Mouse (Mus musculus) midbrain, postnatal 0 days (tissue): ENCODE data around the gene Dmap1. TPM values are rescaled to one million over a fixed set of nuclear protein-coding genes. Genes with fewer than 3 reads are reported as not detected.
A peak's percentile ranks its signal among the peaks of the same experiment; 100 is the strongest.

Experiments used
- ATAC-seq: fragments of 200-750 bp; cut with Nextera tagmentation; 2 replicates; pipeline ENCODE4 v1.8.0; 2017; ENCODE audit warnings: moderate number of reproducible peaks, mild to moderate bottlenecking, moderate TSS enrichment, moderate library complexity; ENCODE audit not compliant: low FRiP score
- DNase-seq: peaks from one replicate; pipeline ENCODE4 v3.0.0-alpha.2; 2015; ENCODE audit warnings: low spot score
- H3K27ac ChIP-seq: fragments of 300-500 bp; sonication (generic); 2 replicates; pipeline ENCODE4 v1.5.1; 2014; ENCODE audit warnings: low read depth, mild to moderate bottlenecking, low read length, mixed read lengths
- H3K27me3 ChIP-seq: fragments of 300-500 bp; sonication (generic); 2 replicates; pipeline ENCODE4 v1.6.1; 2014; ENCODE audit warnings: low read length, control low read depth, mixed read lengths; ENCODE audit not compliant: insufficient read depth
- H3K36me3 ChIP-seq: fragments of 300-500 bp; sonication (generic); 2 replicates; pipeline ENCODE4 v1.6.1; 2014; ENCODE audit warnings: low read length, control low read depth, mixed read lengths; ENCODE audit not compliant: insufficient read depth
- H3K4me1 ChIP-seq: fragments of 300-500 bp; sonication (generic); 2 replicates; pipeline ENCODE4 v1.6.1; 2014; ENCODE audit warnings: mild to moderate bottlenecking, control low read depth, antibody characterized with exemption, low read length, mixed read lengths; ENCODE audit not compliant: insufficient read depth
- H3K4me2 ChIP-seq: fragments of 300-500 bp; sonication (generic); 2 replicates; pipeline ENCODE4 v1.6.1; 2014; ENCODE audit warnings: low read depth, mild to moderate bottlenecking, low read length, mixed read lengths; ENCODE audit not compliant: poor library complexity, severe bottlenecking
- H3K4me3 ChIP-seq: fragments of 300-500 bp; sonication (generic); 2 replicates; pipeline ENCODE4 v1.5.1; 2014; ENCODE audit warnings: low read depth, mild to moderate bottlenecking, low read length, moderate library complexity
- H3K9ac ChIP-seq: fragments of 300-500 bp; sonication (generic); replicated peaks from 2 replicates; pipeline ENCODE4 v1.6.1; 2014; ENCODE audit warnings: mild to moderate bottlenecking, low read length, moderate library complexity, mixed read lengths; ENCODE audit not compliant: poor library complexity, severe bottlenecking
- H3K9me3 ChIP-seq: fragments of 300-500 bp; sonication (generic); 2 replicates; pipeline ENCODE4 v1.6.1; 2016; ENCODE audit warnings: low read length, control low read depth
- CTCF ChIP-seq: IDR thresholded peaks from 2 replicates; pipeline ENCODE4 v1.5.1; 2016; ENCODE audit warnings: antibody characterized with exemption, mild to moderate bottlenecking
- WGBS: fragments of 180-500 bp; shearing (Covaris S2); extraction: QIAGEN DNeasy Blood & Tissue Kit; methylation state at CpG from one replicate; pipeline ENCODE4 v1.1.7; 2014; 5-methylcytosine and 5-hydroxymethylcytosine counted together
- polyA plus RNA-seq: library from polyadenylated mRNA; unstranded; fragments of >200 nt; fragmentation: Nextera tagmentation; extraction: Ambion mirVana; gene quantifications from 2 replicates; pipeline ENCODE4 v1.2.1, GENCODE M21; 2015
- total RNA-seq: library from RNA; depleted of rRNA; stranded (reverse); fragments of >200 nt; gene quantifications from 2 replicates; pipeline ENCODE4 v1.2.3, GENCODE M21; 2014

Dmap1 gene
- total and polyA plus RNA-seq, 2 experiments from 2014 or later: 62.6 to 89.7 TPM

DNA sequence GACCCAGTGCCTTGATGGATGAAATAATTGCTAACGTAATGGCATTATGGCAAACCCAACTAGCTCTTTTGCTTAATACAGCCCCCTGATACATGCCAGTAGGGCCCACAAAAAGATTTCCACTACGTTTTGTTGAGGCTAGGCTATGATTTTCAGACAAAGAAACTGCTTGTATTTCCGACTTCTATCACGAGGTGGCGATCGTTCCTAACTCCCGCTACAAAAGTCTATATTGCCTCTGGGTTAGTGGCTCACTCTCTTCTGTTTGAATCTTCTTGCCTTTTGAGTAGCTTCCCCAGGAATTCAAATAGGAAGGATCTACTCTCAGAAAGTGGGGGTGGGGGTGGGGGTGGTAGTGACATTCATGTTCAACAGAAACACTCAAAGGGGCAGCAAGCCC lies 23.3 kb upstream of the Dmap1 start:
- peak; percentile 79 for DNase-seq
- TF ChIP-seq CTCF: peak; percentile 86
- Histone ChIP-seq H3K9me3 (no peaks in the 10 kb centered on the region), H3K4me1 (no peaks in the 10 kb centered on the region), H3K36me3 (no peaks in the 10 kb centered on the region), H3K9ac (no peak overlapping the region), H3K4me3 (no peak overlapping the region), H3K27ac (no peak overlapping the region), H3K27me3 (no peaks in the 10 kb centered on the region), H3K4me2 (no peak overlapping the region)
- no peak for ATAC-seq
- 3% methylated on average over 7 of the region's 7 CpGs for WGBS

DNA sequence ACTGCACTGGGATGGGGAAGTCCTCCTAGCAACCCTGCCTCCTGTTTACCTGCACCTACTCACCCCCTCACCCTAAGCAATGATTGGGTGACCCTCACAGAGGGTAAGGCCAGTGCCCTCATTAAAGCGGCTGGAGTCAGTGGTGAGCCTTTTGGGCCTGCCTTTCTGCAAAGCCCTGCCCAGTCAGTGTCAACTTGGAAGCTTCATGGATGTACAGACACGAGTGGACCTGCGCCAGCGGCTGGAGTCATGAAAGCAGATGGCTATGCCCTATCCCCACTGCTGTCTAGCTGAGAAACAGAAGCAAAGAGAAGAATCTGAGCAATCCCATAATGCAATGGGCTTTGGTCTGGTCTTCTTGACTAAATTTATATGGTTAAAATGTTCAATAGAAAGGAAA lies 4.3 kb upstream of the Dmap1 start:
- Histone ChIP-seq H3K4me2 (no peak overlapping the region), H3K27me3 (no peaks in the 10 kb centered on the region), H3K9ac (no peak overlapping the region), H3K4me3 (no peak overlapping the region), H3K27ac (no peak overlapping the region), H3K36me3 (no peaks in the 10 kb centered on the region), H3K9me3 (no peaks in the 10 kb centered on the region), H3K4me1 (no peaks in the 10 kb centered on the region)
- DNase-seq: no peak
- ATAC-seq: no peak
- WGBS: 83% methylated on average over 4 of the region's 4 CpGs
- no peak for TF ChIP-seq CTCF

DNA sequence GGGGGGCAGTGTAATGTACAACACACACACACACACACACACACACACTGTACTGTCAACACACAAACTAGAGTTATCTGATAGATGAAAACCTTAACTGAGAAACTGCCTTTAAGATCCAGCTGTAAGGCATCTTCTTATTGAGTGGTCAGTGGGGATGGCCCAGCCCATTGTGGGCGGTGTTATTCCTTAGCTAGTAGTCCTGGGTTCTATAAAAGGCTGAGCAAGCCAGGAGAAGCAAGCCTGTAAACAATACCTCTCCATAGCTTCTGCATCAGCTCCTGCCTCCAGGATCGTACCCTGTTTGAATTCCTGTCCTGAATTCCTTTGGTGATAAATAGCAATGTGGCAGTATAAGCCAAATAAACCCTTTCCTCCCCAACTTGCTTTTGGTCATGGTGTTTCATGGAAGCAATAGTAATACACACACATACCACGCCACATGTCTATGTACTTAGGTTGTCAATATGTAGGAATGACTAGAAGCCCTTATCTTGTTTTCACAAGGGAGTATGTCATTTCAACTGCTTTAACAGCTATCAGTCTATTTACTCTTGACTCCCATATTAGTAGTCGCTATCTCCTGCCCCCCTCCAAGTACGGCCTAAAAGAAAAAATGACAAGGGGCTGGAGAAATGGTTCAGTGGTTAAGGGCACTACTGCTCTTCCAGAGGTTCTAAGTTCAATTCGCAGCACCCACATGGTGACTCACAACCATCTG lies 1.1 kb upstream of the Dmap1 start:
- H3K36me3 ChIP-seq: peaks cover 14% of the 10 kb centered on the region; the same call in 1 of the 2 replicates
- H3K4me1 ChIP-seq: no peaks in the 10 kb centered on the region
- no peak overlapping the region for H3K4me3 ChIP-seq
- no peak for TF ChIP-seq CTCF
- 83% methylated on average over 6 of the region's 6 CpGs for WGBS
- H3K9me3 ChIP-seq: no peaks in the 10 kb centered on the region
- H3K4me2 ChIP-seq: no peak overlapping the region
- H3K27me3 ChIP-seq: no peaks in the 10 kb centered on the region
- no peak overlapping the region for H3K9ac ChIP-seq
- DNase-seq (no peak), ATAC-seq (no peak)
- no peak overlapping the region for H3K27ac ChIP-seq

DNA sequence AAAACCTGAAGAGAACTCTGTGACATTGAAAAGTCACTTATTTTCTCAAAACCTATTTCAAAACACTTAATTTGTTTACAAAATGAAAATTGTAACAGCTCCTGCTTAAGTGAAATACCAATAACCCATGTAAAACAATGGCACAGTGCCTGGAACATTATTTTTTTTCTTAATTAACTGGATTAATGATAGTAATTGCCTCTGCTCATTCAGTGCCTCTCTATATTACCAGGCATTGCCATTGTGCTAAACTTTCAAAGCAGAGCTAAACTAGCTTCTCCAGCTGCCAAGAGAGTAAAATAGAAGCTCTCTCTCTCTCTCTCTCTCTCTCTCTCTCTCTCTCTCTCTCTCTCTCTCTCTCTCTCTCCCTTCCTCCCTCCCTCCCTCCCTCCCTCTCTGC lies 390 bp upstream of the Dmap1 start:
- Histone ChIP-seq H3K27me3 (no peaks in the 10 kb centered on the region), H3K9ac (no peak overlapping the region), H3K4me1 (no peaks in the 10 kb centered on the region), H3K27ac (no peak overlapping the region), H3K36me3 (peaks cover 19% of the 10 kb centered on the region; the same call in 1 of the 2 replicates), H3K9me3 (no peaks in the 10 kb centered on the region), H3K4me3 (peak overlapping the region; percentile 88), H3K4me2 (peak overlapping the region; percentile 91)
- ATAC-seq (no peak), DNase-seq (no peak)
- TF ChIP-seq CTCF: no peak

DNA sequence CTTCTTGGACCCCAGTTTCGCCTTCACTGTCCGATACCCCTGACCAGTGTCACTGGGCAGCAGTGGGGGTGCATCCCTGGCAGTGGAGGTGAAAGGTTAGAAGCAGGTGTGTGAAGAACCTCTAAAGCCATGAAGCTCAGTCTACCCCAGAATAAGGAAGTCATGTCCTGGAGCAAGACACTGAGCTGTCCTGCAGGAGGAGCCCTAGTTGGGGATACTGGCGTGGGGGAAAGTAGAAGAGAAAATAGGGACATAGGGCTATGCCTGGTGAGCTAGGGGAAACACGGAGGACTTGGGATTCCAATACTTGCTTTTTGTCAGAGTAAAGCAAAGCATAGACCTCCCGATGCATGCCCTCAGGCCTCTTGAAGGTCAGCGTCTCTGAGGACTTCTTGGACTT lies 1.1 kb downstream of the Dmap1 start:
- Histone ChIP-seq H3K4me3 (peak overlapping the region; percentile 88; the same call in 1 of the 2 replicates), H3K4me1 (no peaks in the 10 kb centered on the region), H3K27me3 (no peaks in the 10 kb centered on the region), H3K9ac (no peak overlapping the region; the same call in 1 of the 2 replicates), H3K4me2 (peak overlapping the region; percentile 91), H3K9me3 (no peaks in the 10 kb centered on the region), H3K36me3 (peaks cover 29% of the 10 kb centered on the region), H3K27ac (no peak overlapping the region)
- DNase-seq: no peak
- no peak for ATAC-seq
- TF ChIP-seq CTCF: peak; percentile 29; the same call in 1 of the 2 replicates
- 83% methylated on average over 6 of the region's 6 CpGs for WGBS

DNA sequence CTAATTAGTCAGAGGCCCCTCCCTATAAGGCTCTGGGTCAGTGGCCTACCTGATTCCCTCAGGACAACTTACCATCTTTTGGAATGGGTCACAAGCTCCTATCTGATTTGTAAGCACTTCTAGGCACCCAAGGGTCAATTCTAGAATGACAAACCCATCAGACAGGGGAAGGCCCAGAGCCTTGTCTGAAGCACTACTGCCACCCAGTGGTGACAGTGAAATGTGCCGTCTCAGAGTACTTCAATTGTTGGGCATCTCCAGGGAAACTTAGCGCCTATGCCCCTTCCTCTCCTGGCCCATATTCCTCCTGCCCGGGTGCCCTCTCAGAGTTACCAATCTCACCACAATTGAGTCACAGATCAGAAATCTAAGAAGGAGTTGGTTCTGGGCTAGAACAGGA lies 5.2 kb downstream of the Dmap1 start:
- H3K9me3 ChIP-seq: no peaks in the 10 kb centered on the region
- no peaks in the 10 kb centered on the region for H3K4me1 ChIP-seq
- H3K4me2 ChIP-seq: no peak overlapping the region
- no peak overlapping the region for H3K27ac ChIP-seq
- H3K9ac ChIP-seq: no peak overlapping the region
- TF ChIP-seq CTCF: peak; percentile 96
- H3K27me3 ChIP-seq: no peaks in the 10 kb centered on the region
- DNase-seq (peak; percentile 88), ATAC-seq (0 out of 2 replicates have a peak, but pooled peaks have one; percentile 26)
- H3K4me3 ChIP-seq: no peak overlapping the region
- WGBS: 9% methylated on average over 3 of the region's 3 CpGs
- peaks cover 64% of the 10 kb centered on the region for H3K36me3 ChIP-seq
